Mouse (Mus musculus) spleen, adult 2 months (tissue): Measurements from ENCODE around the gene Nxf1.
"Not testable (repeated sequence)": the region's sequence is repeated elsewhere in the genome, so short reads cannot be mapped to it uniquely, and the experiment has no call there.

Experiments
- CTCF ChIP-seq: fragments of 200-500 bp; IDR thresholded peaks from 2 replicates; pipeline ENCODE4 v1.5.1; 2011; ENCODE audit warnings: mild to moderate bottlenecking, inconsistent platforms; ENCODE audit not compliant: insufficient read depth, insufficient read length, insufficient replicate concordance; ENCODE audit errors: extremely low read depth
- POLR2A ChIP-seq: fragments of 200-500 bp; IDR thresholded peaks from 2 replicates; pipeline ENCODE4 v1.6.1; 2011; ENCODE audit warnings: low read depth, low read length, inconsistent platforms

- not testable (repeated sequence) for TF ChIP-seq POLR2A, CTCF
Observed at GRCm38 (mm10) chr19:8719037-8719436, 37.8 kb upstream of the Nxf1 start.
